Mouse (Mus musculus) embryonic facial prominence, embryonic 14.5 days (tissue): ENCODE measurements around the gene Prkn. TPM values are rescaled to one million over a fixed set of nuclear protein-coding genes. Genes with fewer than 3 reads are reported as not detected.

Experiments
- ATAC-seq: fragments of 200-750 bp; cut with Nextera tagmentation; 2 replicates; pipeline ENCODE4 v1.8.0; 2017; ENCODE audit warnings: low read depth, moderate number of reproducible peaks, moderate TSS enrichment
- DNase-seq: peaks from one replicate; pipeline ENCODE4 v3.0.0-alpha.2; 2015; ENCODE audit warnings: low spot score
- H3K27ac ChIP-seq: fragments of 300-500 bp; sonication (generic); replicated peaks from 2 replicates; pipeline ENCODE4 v1.5.1; 2014; ENCODE audit warnings: low read depth, mild to moderate bottlenecking, low read length, moderate library complexity
- H3K27me3 ChIP-seq: fragments of 300-500 bp; sonication (generic); replicated peaks from 2 replicates; pipeline ENCODE4 v1.6.1; 2014; ENCODE audit warnings: low read length; ENCODE audit not compliant: control insufficient read depth, insufficient read depth
- H3K36me3 ChIP-seq: fragments of 300-500 bp; sonication (generic); 2 replicates; pipeline ENCODE4 v1.6.1; 2014; ENCODE audit warnings: low read length, mixed read lengths; ENCODE audit not compliant: control insufficient read depth, insufficient read depth
- H3K4me1 ChIP-seq: fragments of 300-500 bp; sonication (generic); 2 replicates; pipeline ENCODE4 v1.6.1; 2014; ENCODE audit warnings: antibody characterized with exemption, low read length; ENCODE audit not compliant: control insufficient read depth, insufficient read depth
- H3K4me2 ChIP-seq: fragments of 300-500 bp; sonication (generic); 2 replicates; pipeline ENCODE4 v1.6.1; 2014; ENCODE audit warnings: low read depth, mild to moderate bottlenecking, low read length, moderate library complexity, mixed read lengths
- H3K4me3 ChIP-seq: fragments of 300-500 bp; sonication (generic); 2 replicates; pipeline ENCODE4 v1.5.1; 2014; ENCODE audit warnings: low read depth, mild to moderate bottlenecking, low read length
- H3K9ac ChIP-seq: fragments of 300-500 bp; sonication (generic); 2 replicates; pipeline ENCODE4 v1.6.1; 2014; ENCODE audit warnings: low read depth, mild to moderate bottlenecking, low read length, moderate library complexity, mixed read lengths
- H3K9me3 ChIP-seq: fragments of 300-500 bp; sonication (generic); 2 replicates; pipeline ENCODE4 v1.6.1; 2016; ENCODE audit warnings: low read length; ENCODE audit not compliant: control insufficient read depth
- WGBS: fragments of 180-500 bp; shearing (Covaris S2); extraction: QIAGEN DNeasy Blood & Tissue Kit; methylation state at CpG from one replicate; pipeline ENCODE4 v1.1.7; 2014; 5-methylcytosine and 5-hydroxymethylcytosine counted together
- polyA plus RNA-seq: library from polyadenylated mRNA; unstranded; fragments of >200 nt; fragmentation: Nextera tagmentation; extraction: Ambion mirVana; gene quantifications from 2 replicates; pipeline ENCODE4 v1.2.1, GENCODE M21; 2014

Prkn gene
- polyA plus RNA-seq: 2.3 and 2.9 TPM in 2 replicates

DNA sequence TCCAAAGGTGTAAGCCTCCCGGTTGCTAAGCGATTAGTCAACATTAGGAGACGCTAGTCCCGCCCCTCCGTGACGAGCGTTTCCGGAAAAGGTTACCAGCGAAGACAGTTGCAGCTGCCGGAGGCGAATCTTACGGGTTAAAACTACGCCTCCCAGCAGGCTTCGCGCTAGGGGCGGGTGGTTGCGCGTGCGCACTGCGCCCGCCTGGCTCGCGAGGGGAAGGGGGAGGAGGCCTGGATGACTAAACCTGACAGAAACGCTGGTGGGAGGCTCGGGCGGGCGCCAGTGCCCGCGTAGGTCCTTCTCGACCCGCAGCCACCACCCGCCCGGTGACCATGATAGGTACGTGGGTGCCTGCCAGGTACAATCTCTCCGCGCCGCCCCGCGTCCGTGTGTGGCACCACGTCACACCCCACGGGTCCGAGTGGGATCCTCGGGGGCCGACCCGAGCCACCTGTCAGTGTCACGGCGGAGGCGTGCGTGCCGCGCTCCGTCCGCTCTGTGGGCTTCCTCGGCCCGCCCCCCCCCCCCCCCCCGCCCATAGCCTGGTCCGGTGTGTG is at the start of gene Prkn, which contains the start of gene Pacrg:
Gene Prkn (plus strand): TSS at position 237 of the 560 bp plus-strand sequence.
Gene Pacrg (minus strand): TSS at position 164 of the 560 bp plus-strand sequence.
- ATAC-seq (peak; percentile 97), DNase-seq (peak; percentile 99)
- peak within 1 kb of the TSS; percentile 36; the same call in 1 of the 2 replicates for H3K27ac ChIP-seq
- no peaks in the 10 kb centered on the region for H3K9me3 ChIP-seq
- H3K9ac ChIP-seq: peak within 1 kb of the TSS; percentile 76
- no peaks in the 10 kb centered on the region for H3K36me3 ChIP-seq
- H3K4me1 ChIP-seq: 0 out of 2 replicates have a peak, but pooled peaks cover 4% of the 10 kb centered on the region
- no peaks in the 10 kb centered on the region for H3K27me3 ChIP-seq
- H3K4me2 ChIP-seq: peak within 1 kb of the TSS; percentile 76
- 0% methylated on average over 12 of the region's 58 CpGs for WGBS
- H3K4me3 ChIP-seq: peak within 1 kb of the TSS; percentile 71

DNA sequence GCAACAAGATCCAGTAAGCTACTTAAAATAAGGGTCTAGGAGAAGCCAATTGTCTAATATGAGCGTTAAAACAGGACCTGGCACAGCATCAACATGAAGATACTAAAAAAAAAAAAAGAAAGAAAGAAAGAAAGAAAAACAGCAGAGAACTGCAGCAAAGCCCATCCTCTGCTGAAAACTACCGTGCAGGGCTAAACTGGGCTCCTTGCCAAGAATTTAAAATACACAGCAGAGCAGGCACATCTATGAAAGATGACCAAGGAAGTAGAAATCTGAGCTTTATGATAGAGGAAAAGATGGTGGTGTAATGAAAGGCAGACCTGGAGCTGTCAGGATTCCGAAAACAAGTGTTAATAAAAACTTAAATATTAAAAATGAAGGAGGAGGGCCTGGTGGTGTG is 48.5 kb upstream of the Prkn start:
- Histone ChIP-seq H3K27ac (no peak overlapping the region), H3K9ac (no peak overlapping the region), H3K4me3 (no peak overlapping the region), H3K36me3 (no peaks in the 10 kb centered on the region), H3K27me3 (no peaks in the 10 kb centered on the region), H3K4me2 (no peak overlapping the region), H3K9me3 (no peaks in the 10 kb centered on the region), H3K4me1 (peaks cover 3% of the 10 kb centered on the region; the same call in 1 of the 2 replicates)
- ATAC-seq (no peak), DNase-seq (peak; percentile 79)
- 19% methylated on average over 3 of the region's 3 CpGs for WGBS

DNA sequence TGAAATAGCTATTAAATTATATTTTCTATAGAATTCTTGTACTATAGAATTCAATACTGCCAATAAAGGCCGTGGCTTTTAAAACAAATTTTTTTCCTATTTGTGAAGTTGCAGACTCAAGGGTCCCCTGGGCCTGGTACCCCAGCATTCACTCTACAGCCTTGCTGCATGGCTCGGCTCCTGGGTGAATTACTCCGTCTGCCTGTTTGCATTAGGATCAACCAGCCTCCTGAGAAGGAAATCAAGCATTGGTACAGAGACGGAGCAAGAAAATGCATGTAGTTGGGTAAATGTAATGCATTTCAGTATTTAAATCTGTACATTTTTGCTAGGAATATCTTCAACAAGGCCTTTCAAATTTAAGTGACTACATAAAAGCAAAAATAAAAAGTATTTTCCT is 33.5 kb upstream of the Prkn start:
- Histone ChIP-seq H3K4me3 (no peak overlapping the region), H3K27ac (no peak overlapping the region), H3K4me2 (no peak overlapping the region), H3K4me1 (no peaks in the 10 kb centered on the region), H3K27me3 (no peaks in the 10 kb centered on the region), H3K36me3 (no peaks in the 10 kb centered on the region), H3K9ac (no peak overlapping the region), H3K9me3 (no peaks in the 10 kb centered on the region)
- DNase-seq (peak; percentile 8), ATAC-seq (no peak)
- WGBS: 61% methylated on average over 4 of the region's 4 CpGs

DNA sequence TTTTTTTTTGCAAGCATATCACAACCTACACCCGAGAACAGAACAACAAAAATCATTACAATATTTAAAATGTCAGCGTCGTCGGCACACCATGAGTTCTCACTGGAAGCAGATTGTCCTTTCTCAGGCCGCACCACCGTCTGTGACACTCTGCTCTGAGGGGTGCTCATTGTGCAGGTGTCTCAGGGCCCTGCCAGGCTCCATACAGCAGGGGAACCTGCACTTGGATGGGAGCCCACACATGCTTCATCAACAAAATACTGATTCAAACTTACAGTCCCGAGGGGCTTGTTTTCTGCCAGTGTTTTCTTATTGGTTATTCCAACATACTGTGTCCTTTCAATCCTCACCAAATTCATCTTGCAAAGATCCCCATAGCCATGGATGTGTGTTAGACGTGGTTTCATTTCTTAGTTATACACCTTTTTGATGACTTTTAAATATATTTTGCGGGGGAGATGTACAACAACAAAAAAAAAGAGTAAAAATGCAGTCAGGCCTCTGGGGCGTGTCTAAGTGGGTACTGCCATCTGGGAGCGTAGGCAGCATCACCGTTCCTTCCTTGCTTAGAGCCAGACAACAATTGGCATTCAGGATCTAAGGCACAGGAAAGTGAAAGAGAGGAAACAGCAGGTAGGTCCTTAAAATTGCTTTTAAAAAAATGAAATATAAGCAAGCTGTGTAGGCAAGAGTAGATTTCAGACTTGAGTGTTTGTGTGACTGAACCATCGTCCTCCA is 32.8 kb upstream of the Prkn start:
- 78% methylated on average over 13 of the region's 13 CpGs for WGBS

DNA sequence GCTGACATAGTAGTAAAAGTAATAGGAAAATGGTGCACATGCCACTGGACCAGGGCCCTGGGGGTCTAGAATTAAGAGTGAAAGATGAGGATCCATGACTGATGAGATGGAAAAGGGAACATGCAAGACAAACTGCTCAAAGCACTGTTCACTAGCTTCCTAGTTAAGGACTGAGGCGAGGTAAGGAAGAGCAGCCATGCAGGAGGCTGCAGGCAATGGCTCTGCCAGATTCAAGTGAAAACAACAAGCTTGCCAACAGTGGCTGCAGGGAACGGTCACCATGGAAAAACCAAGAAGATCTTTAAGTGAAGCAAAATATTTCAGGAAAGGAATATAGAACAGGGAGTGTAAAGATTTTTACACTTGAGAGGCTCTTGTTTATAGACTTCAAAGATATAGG is 31.6 kb upstream of the Prkn start:
- DNase-seq (no peak), ATAC-seq (no peak)
- Histone ChIP-seq H3K27ac (no peak overlapping the region), H3K4me1 (no peaks in the 10 kb centered on the region), H3K9ac (no peak overlapping the region), H3K4me3 (no peak overlapping the region), H3K36me3 (no peaks in the 10 kb centered on the region), H3K27me3 (no peaks in the 10 kb centered on the region), H3K4me2 (no peak overlapping the region), H3K9me3 (no peaks in the 10 kb centered on the region)
- 75% methylated on average over 2 of the region's 2 CpGs for WGBS

More for the DNA sequence above, 32.8 kb upstream of the Prkn start:
- no peaks in the 10 kb centered on the region for H3K4me1 ChIP-seq
- no peak overlapping the region for H3K9ac ChIP-seq
- no peak overlapping the region for H3K4me2 ChIP-seq
- ATAC-seq (no peak; the same call in 1 of the 2 replicates), DNase-seq (peak; percentile 14)
- H3K27ac ChIP-seq: no peak overlapping the region
- H3K36me3 ChIP-seq: no peaks in the 10 kb centered on the region
- H3K27me3 ChIP-seq: no peaks in the 10 kb centered on the region
- H3K9me3 ChIP-seq: no peaks in the 10 kb centered on the region
- no peak overlapping the region for H3K4me3 ChIP-seq

DNA sequence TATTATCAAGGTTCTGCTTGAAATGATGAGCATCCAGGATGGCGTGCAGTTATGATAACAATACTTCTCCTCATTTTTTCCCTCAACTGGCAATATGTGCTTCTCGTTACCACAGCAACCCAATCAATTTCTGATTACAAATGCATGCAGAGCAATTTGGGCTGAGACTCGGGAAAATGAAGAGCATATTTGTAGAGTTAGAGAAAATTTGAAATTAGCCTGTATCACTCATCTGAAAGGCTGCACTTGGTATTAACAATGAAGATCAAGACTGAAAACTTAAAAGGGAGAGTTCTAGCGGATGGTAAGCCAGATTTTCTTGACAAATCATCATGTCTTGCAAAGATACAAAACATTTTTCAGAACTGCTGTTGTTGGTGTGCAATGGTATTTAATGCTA is 21.2 kb upstream of the Prkn start:
- H3K9ac ChIP-seq: no peak overlapping the region
- 70% methylated on average over 4 of the region's 4 CpGs for WGBS
- no peak overlapping the region for H3K4me3 ChIP-seq
- no peak overlapping the region for H3K27ac ChIP-seq
- H3K4me1 ChIP-seq: no peaks in the 10 kb centered on the region
- no peaks in the 10 kb centered on the region for H3K27me3 ChIP-seq
- no peak for DNase-seq
- H3K9me3 ChIP-seq: no peaks in the 10 kb centered on the region
- no peak for ATAC-seq
- no peak overlapping the region for H3K4me2 ChIP-seq
- H3K36me3 ChIP-seq: no peaks in the 10 kb centered on the region

DNA sequence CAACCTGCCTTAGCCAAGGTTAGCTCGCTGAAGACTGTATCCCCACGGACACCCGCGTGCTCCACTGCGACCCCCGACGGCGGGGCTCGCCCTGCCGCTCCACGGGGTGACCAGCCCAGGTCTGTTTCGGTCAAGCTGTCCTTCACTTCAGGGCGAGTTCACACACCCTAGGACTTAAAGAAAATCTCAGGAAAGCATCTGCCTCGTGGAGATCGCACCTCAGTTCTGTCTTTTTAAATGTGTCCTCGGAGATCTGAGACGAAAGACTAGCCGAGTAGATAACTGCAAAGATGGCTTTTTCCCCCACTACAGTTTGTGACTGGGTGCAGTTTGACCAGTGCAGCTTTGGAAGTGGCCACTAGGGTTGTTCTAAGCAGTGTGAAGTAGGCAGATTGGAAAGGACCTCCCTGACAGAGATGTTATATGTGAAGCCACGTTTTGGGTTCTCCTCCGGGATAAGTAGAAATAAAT is 582 bp downstream of the Prkn start:
- H3K4me2 ChIP-seq: peak overlapping the region; percentile 76
- H3K27me3 ChIP-seq: no peaks in the 10 kb centered on the region
- H3K36me3 ChIP-seq: no peaks in the 10 kb centered on the region
- ATAC-seq: peak; percentile 32; the same call in 1 of the 2 replicates
- H3K4me3 ChIP-seq: peak overlapping the region; percentile 71
- H3K27ac ChIP-seq: no peak overlapping the region
- DNase-seq: peak; percentile 65
- H3K4me1 ChIP-seq: 0 out of 2 replicates have a peak, but pooled peaks cover 4% of the 10 kb centered on the region
- H3K9ac ChIP-seq: peak overlapping the region; percentile 76
- H3K9me3 ChIP-seq: no peaks in the 10 kb centered on the region
- WGBS: 4% methylated on average over 18 of the region's 20 CpGs

DNA sequence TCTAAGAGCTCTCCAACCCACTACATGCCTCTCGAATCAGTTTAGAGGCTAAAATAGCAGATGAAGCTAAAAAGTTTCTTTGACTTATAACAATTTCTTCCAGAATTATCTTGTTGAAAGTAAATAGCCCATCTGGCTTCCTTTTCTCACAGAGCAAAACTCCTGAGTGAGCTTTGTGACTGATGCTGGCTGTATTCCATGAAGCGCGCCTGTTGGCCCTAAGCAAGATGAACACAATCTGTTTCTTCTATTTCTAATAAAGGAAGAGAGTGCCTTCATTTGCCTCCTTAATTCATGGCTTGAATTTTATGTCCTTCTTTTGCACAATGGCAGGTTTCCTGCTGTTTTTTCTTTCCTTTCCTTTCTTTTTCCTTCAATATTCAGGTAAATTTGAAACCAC is 14.0 kb downstream of the Prkn start:
- Histone ChIP-seq H3K9ac (no peak overlapping the region), H3K4me2 (no peak overlapping the region), H3K27ac (no peak overlapping the region), H3K36me3 (no peaks in the 10 kb centered on the region), H3K27me3 (no peaks in the 10 kb centered on the region), H3K9me3 (no peaks in the 10 kb centered on the region), H3K4me3 (no peak overlapping the region), H3K4me1 (no peaks in the 10 kb centered on the region)
- 88% methylated on average over 3 of the region's 3 CpGs for WGBS
- DNase-seq (no peak), ATAC-seq (no peak)
